Mouse (Mus musculus): ENCODE measurements around the gene Tm4sf4. TPM values are rescaled to one million over a fixed set of nuclear protein-coding genes. Genes with fewer than 3 reads are reported as not detected.

Gene Tm4sf4
- 3.0 and 12.5 TPM in 2 replicates for total RNA-seq (2021)
- long read RNA-seq, experiment 1, transcript Tm4sf4-201 (5 exons, 1,496 nt): major isoform, 6 of 6 reads
- long read RNA-seq, experiment 1, partial matches to known transcripts: 0 of 6 reads
- long read RNA-seq, experiment 1, other reads (novel, unspliced or antisense): 0 of 6 reads
- long read RNA-seq, experiment 2, transcript Tm4sf4-201 (5 exons, 1,496 nt): major isoform, 14 of 16 reads
- long read RNA-seq, experiment 2, partial matches to known transcripts: 2 of 16 reads
- long read RNA-seq, experiment 2, other reads (novel, unspliced or antisense): 0 of 16 reads

GRCm38 (mm10) chr3:57425089-57425730 is at the start of gene Tm4sf4:
Gene Tm4sf4 (plus strand): TSS chr3:57425314.
- no peak for DNase-seq

- DNase-seq: no peak
These were observed 38.7 kb upstream of the Tm4sf4 start for GRCm38 (mm10) chr3:57386423-57386822.

- no peak for DNase-seq
These were observed 38.2 kb upstream of the Tm4sf4 start for GRCm38 (mm10) chr3:57386895-57387294.

- no peak for DNase-seq
These were observed 37.5 kb upstream of the Tm4sf4 start for GRCm38 (mm10) chr3:57387593-57387992.

GRCm38 (mm10) chr3:57411535-57411934 is 13.6 kb upstream of the Tm4sf4 start:
- no peak for DNase-seq

GRCm38 (mm10) chr3:57420233-57420632 is 4.9 kb upstream of the Tm4sf4 start:
- DNase-seq: no peak

GRCm38 (mm10) chr3:57420660-57421059 is 4.5 kb upstream of the Tm4sf4 start:
- no peak for DNase-seq

- DNase-seq: no peak
These were observed 1.2 kb downstream of the Tm4sf4 start for GRCm38 (mm10) chr3:57426351-57426750.

GRCm38 (mm10) chr3:57428682-57429464 is 3.8 kb downstream of the Tm4sf4 start:
- no peak for DNase-seq

- no peak for DNase-seq
These were observed 4.4 kb downstream of the Tm4sf4 start for GRCm38 (mm10) chr3:57429486-57429885.

- no peak for DNase-seq
These were observed 6.6 kb downstream of the Tm4sf4 start for GRCm38 (mm10) chr3:57431706-57432105.

- no peak for DNase-seq
These were observed 10.2 kb downstream of the Tm4sf4 start for GRCm38 (mm10) chr3:57435364-57435763.

GRCm38 (mm10) chr3:57440956-57441355 is 15.8 kb downstream of the Tm4sf4 start:
- DNase-seq: no peak

GRCm38 (mm10) chr3:57445706-57446105 is 20.6 kb downstream of the Tm4sf4 start:
- DNase-seq: peak; percentile 53

- no peak for DNase-seq
These were observed 22.8 kb downstream of the Tm4sf4 start for GRCm38 (mm10) chr3:57447889-57448288.

- DNase-seq: peak; percentile 81
These were observed 23.3 kb downstream of the Tm4sf4 start for GRCm38 (mm10) chr3:57448445-57448844.

GRCm38 (mm10) chr3:57458652-57459051 is 33.5 kb downstream of the Tm4sf4 start:
- no peak for DNase-seq

- no peak for DNase-seq
These were observed 38.2 kb downstream of the Tm4sf4 start for GRCm38 (mm10) chr3:57463302-57463701.

GRCm38 (mm10) chr3:57466289-57466688 is 41.2 kb downstream of the Tm4sf4 start:
- DNase-seq: no peak

GRCm38 (mm10) chr3:57469325-57469724 is 44.2 kb downstream of the Tm4sf4 start:
- DNase-seq: no peak

- DNase-seq: peak; percentile 77
These were observed 45.2 kb downstream of the Tm4sf4 start for GRCm38 (mm10) chr3:57470326-57470725.

GRCm38 (mm10) chr3:57470981-57471601 is 46.0 kb downstream of the Tm4sf4 start:
- DNase-seq: peak; percentile 57

- DNase-seq: no peak
These were observed 47.3 kb downstream of the Tm4sf4 start for GRCm38 (mm10) chr3:57472407-57472806.

All from adrenal gland, postnatal 14 days (tissue).